Mouse (Mus musculus): ENCODE results near the gene Ogg1. TPM values are rescaled to one million over a fixed set of nuclear protein-coding genes. Genes with fewer than 3 reads are reported as not detected.
"Not testable (repeated sequence)": the region's sequence is repeated elsewhere in the genome, so short reads cannot be mapped to it uniquely, and the experiment has no call there.

Ogg1 gene
- total RNA-seq, 4 experiments from 2014 or later, result 7.6 to 11.1 (median 9.4) TPM

- no peak for DNase-seq (ENCODE audit: low spot score in 2 of 2)
Measured at GRCm38 (mm10) chr6:113331721-113332120, 4.9 kb downstream of the Ogg1 start.

GRCm38 (mm10) chr6:113332734-113333133 lies 6.0 kb downstream of the Ogg1 start:
- not testable (repeated sequence) for DNase-seq (ENCODE audit: low spot score in 2 of 2)

- peak; percentile 71 to 77 for DNase-seq (ENCODE audit: low spot score in 2 of 2)
Measured at GRCm38 (mm10) chr6:113333137-113333950, 6.6 kb downstream of the Ogg1 start.

- no peak for DNase-seq (ENCODE audit: low spot score in 2 of 2)
Measured at GRCm38 (mm10) chr6:113334216-113334615, 7.4 kb downstream of the Ogg1 start.

- no peak for DNase-seq (ENCODE audit: low spot score in 2 of 2)
Measured at GRCm38 (mm10) chr6:113336852-113337620, 10.3 kb downstream of the Ogg1 start.

- DNase-seq (ENCODE audit: low spot score in 2 of 2), result no peak
Measured at GRCm38 (mm10) chr6:113341574-113341973, 14.8 kb downstream of the Ogg1 start.

- no peak for DNase-seq (ENCODE audit: low spot score in 2 of 2)
Measured at GRCm38 (mm10) chr6:113342297-113342696, 15.5 kb downstream of the Ogg1 start.

- peak in 1 of 2 experiments; percentile 65 for DNase-seq (ENCODE audit: low spot score in 2 of 2)
Measured at GRCm38 (mm10) chr6:113343177-113344092, 16.7 kb downstream of the Ogg1 start, which contains the start of gene Camk1. Camk1 (minus strand) TSS chr6:113343984.

GRCm38 (mm10) chr6:113344321-113344720 lies 17.5 kb downstream of the Ogg1 start:
- DNase-seq (ENCODE audit: low spot score in 2 of 2), result no peak

GRCm38 (mm10) chr6:113346897-113347296 lies 20.1 kb downstream of the Ogg1 start:
- DNase-seq (ENCODE audit: low spot score in 2 of 2), result no peak

- no peak for DNase-seq (ENCODE audit: low spot score in 2 of 2)
Measured at GRCm38 (mm10) chr6:113350538-113350937, 23.8 kb downstream of the Ogg1 start.

- no peak for DNase-seq (ENCODE audit: low spot score in 2 of 2)
Measured at GRCm38 (mm10) chr6:113351161-113351560, 24.4 kb downstream of the Ogg1 start.

GRCm38 (mm10) chr6:113351653-113352052 lies 24.9 kb downstream of the Ogg1 start:
- no peak for DNase-seq (ENCODE audit: low spot score in 2 of 2)

GRCm38 (mm10) chr6:113352820-113353219 lies 26.0 kb downstream of the Ogg1 start:
- DNase-seq (ENCODE audit: low spot score in 2 of 2), result no peak

GRCm38 (mm10) chr6:113353696-113354095 lies 26.9 kb downstream of the Ogg1 start:
- DNase-seq (ENCODE audit: low spot score in 2 of 2), result no peak

- DNase-seq (ENCODE audit: low spot score in 2 of 2), result no peak
Measured at GRCm38 (mm10) chr6:113361476-113361875, 34.7 kb downstream of the Ogg1 start.

GRCm38 (mm10) chr6:113362241-113362640 lies 35.5 kb downstream of the Ogg1 start:
- no peak for DNase-seq (ENCODE audit: low spot score in 2 of 2)

- DNase-seq (ENCODE audit: low spot score in 2 of 2), result no peak
Measured at GRCm38 (mm10) chr6:113364518-113365135, 37.9 kb downstream of the Ogg1 start.

- no peak for DNase-seq (ENCODE audit: low spot score in 2 of 2)
Measured at GRCm38 (mm10) chr6:113366639-113367038, 39.9 kb downstream of the Ogg1 start.

- no peak for DNase-seq (ENCODE audit: low spot score in 2 of 2)
Measured at GRCm38 (mm10) chr6:113367574-113367973, 40.8 kb downstream of the Ogg1 start.

GRCm38 (mm10) chr6:113368124-113368523 lies 41.4 kb downstream of the Ogg1 start:
- no peak for DNase-seq (ENCODE audit: low spot score in 2 of 2)
